Mouse (Mus musculus) layer of hippocampus, adult 9-10 months (tissue): Measurements from ENCODE around the gene St5.

Experiments
- DNase-seq: peaks from one replicate; pipeline ENCODE4 v3.0.0; 2022; ENCODE audit warnings: low spot score

Gene St5

DNA sequence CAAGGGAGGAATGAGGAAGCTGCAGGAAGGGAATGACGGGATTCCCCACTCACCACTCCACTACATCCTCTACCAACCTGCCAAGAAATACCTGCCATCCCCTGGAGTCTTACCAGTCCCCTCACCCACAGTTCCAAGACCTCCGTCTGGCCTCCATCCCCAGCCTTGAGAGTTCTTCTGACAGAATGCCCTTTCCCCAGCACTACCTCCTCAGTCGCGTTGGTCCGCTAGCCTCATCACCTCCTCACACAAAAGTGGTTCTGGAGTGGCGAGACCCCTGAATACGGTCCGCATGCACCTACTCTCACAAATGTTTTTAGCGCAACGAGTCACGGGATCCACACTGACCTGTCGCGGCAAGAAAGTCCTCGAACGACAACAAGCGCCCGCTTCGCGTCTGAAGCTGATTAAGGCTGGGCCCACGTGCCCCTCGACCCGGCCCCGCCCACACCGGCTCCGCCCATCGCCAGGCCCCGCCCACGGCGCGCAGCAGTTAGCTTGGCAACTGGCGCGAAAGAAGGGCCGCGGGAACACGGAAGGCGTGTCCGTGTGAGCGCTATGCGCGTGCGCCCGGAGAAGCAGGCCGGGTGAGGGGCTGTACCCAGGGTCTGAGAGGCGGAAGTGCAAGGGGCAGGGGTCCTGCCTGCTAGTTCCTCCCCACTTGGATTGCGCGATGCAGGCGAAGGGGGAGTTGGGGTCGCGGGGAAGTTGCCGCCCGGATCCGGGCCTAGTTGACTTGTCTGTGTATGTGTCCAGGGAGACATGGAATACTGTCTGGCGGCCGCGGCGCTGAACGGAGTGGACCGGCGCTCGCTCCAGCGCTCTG is at the start of gene St5, which contains the start of gene Akip1:
Gene St5, minus strand, starts transcription at position 416 of the 826 bp plus-strand sequence.
Gene Akip1, plus strand, starts transcription at position 501 of the 826 bp plus-strand sequence.
- DNase-seq = peak; percentile 78

DNA sequence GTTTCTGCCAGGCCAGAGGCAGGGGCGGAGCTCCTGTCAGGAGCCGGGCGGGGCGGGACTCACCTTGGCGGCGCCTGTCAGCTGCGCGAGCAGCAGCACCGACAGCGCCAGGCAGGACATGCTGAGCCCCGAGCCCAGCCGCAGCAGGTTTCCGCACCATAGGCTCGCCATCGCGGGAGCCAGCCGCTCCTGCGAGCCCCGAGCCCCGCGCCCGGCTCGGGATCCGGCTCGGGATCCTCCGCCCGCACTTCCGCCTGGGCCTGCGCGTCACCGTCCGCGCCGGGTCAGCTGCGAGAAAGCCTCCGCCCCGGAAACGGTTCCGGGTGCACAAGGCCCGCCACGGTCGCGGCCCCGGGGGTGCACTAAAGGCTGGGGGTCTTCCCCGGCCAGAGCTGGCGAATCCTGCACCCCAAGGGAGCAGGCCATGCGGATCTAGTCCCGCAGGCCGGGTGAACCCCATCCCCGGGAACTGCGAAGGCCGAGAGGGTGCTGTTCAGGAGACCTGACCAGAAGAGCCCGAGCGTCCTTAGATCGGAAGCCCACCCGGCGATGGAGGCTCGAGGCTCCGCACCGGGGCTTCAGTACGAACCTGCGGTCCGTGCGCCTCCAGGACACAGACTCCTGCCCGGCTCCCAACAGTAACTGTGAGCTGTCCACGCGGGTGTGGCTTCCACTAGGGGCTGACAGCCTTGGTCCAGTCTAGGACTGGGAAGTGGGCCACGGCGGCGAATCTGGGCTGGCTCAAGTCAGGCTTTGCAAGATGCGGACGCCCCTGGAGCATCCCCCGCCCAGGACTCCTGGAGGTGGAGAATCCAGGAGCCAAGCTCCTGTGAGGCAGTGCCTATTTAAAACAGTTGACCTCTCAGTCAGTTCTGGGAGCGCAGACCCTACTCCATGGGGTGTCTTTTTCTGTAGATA is 48.9 kb upstream of the St5 start, which contains the start of gene Tmem9b:
Gene Tmem9b, minus strand, starts transcription at position 868 of the 918 bp plus-strand sequence.
- DNase-seq = no peak

DNA sequence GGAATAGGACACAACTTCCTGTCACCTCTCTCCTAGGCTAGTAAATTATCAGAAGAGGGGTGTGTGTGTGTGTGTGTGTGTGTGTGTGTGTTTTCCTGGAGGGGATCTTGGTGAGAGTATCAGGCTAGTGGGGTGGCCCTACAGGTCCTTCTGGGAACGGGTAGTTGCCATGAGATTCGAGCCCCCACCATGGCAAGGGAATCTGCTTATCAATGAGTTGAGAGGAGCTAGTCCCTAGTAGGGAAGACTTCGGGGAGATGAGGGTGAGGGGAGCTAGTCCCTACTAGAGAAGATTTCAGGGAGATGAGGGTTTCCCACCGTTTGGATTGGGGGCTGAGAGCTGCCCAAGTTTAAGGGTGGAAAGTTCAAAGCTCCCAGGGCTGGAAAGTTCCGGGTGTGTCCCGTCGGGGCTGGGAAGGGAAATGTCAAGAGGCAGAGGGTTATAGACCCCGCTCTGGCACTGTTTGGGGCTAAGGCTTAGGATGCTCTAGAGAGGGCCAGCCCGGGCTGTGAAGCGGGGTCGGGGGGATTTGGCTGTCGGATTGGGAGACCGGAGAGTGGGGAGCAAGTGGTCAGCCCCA is 48.1 kb upstream of the St5 start:
- no peak for DNase-seq

DNA sequence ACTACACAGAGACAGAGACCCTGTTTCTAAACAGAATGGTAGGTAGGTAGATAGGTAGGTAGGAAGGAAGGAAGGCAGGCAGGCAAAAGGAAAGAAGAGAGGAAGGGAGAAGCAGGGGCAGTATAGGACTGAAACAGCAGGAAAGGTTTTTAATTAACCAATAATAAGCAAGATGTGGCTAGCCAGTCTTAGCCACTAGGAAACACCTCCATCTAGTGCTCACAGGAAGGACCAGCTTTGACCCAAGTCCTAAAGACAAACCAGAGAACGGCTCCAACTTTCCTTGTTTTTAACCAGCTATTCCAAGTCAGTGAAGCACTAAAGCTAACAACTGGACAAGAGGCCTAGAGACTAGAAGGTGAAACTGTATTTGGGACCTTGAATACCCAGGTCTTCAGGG is 44.3 kb upstream of the St5 start:
- DNase-seq = no peak

DNA sequence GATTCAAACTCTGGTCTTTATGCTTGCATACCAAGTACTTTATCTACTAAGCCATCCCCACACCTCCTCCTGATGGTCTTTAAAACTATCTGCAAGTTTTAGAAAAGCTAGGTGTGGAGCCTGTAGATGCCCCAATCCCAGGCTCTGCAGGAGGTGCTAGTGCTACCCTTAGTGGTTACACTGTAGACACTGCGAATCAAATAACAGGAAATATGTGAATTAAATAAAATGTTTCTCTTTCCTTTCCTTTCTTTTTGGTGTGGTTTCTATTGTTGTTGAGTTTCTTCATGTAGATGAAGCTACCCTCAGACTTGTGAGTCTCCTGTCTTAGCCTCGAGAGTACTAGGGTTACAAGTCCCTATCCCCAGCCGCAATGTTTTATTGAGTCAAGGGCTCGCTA is 38.3 kb upstream of the St5 start:
- DNase-seq = no peak

DNA sequence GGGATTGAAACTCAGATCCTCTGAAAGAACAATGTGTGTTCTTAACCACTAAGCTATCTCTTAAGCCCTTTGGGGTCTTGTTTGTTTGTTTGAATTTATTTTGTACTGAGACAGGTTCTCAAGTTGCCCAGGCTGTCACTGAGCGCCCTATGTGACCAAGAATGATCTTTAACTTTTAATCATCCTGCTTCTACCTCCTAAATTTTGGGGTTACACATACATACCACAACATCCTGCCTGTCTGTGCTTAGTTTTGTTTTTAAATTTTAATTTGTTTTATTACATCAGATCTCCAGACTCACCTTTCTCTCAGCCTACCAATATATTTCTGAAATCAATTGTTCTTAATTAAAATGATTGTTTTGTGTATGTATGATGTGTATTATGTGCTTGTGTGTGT is 37.7 kb upstream of the St5 start:
- no peak for DNase-seq

DNA sequence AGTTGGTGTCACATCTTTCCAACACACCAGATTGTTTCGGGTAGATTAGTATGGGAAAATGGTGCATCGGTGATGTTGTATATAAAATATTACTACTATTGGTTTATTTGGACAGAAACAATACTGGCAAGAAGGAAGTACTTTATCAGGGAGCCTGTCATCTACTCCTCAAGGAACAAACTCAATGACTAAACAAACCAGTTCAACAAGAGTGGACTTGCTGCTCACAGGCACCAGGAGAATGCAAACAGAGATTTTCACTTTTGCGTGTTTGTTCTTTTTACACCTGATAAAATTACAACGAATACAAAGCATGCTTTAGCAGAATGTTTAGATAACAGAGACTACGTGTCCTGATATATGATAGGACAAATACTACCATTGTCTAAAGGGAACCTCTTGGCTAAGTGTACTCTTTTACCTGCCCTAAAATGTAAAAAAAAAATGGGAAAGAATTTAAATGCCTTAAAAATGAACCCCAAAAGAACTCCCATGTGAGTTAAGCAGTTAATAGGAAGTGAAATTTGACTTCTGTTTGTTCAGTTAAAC is 36.5 kb upstream of the St5 start:
- no peak for DNase-seq

DNA sequence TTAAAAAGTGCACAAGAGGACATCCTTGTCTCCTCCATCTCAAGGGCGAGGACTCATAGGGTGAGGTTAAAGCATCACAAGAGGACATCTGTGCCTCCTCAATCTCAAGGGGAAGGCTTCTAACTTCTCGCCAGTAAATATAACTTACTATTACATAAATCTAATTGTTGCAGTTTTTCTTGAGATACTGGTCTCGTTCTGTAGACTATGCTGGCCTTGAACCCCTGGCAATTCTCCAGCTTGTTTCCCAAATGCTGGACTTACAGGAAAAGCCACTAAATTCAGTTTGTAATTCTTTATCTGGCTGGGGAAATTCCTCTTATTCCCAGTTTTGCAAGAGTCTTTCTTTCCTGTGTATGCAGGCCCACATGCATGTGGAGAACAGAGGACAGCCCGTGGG is 31.4 kb upstream of the St5 start:
- DNase-seq = no peak

DNA sequence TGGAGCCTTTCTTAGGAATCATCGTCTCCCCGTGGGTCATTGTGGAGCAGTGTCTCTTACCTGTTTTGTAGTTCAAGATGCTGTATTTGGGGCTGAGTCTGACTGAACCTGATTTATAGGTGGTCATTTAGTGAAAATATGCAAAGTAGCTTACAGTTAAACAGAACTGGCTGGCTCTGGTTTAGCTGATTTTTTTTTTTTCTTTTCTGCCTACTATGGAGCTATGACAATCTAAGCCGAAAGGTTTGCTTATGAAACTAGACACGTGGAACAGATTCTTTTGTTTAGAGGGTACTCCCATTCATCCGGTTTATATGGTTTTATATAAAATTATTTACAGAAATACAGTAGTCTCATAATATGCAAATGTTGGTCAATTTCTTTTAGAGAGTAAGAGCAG is 28.2 kb upstream of the St5 start, which contains the start of gene Ascl3:
Gene Ascl3, minus strand, starts transcription at position 101 of the 400 bp plus-strand sequence.
- DNase-seq = no peak

DNA sequence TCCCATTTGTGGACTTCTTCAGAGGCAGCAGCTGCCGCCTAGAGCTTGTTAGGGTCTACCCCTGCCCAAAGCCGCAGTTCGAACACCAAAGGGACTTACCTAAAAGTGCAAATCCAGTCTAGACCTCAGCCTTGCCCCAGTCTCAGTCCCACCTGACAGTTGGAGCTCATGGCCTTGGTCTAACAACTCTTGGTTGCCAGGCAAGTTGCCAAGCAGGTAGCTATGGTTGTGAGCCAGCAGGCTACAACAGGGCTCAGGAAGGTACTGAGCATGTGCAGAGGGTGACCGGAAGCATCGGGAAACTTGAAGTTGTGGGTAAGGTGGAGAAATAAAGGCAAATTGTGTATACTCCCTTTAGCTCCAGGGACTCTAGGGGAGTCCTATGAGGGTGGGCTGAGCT is 20.3 kb upstream of the St5 start, which contains the start of gene BC051019:
Gene BC051019, minus strand, starts transcription at position 154 of the 400 bp plus-strand sequence.
- no peak for DNase-seq

DNA sequence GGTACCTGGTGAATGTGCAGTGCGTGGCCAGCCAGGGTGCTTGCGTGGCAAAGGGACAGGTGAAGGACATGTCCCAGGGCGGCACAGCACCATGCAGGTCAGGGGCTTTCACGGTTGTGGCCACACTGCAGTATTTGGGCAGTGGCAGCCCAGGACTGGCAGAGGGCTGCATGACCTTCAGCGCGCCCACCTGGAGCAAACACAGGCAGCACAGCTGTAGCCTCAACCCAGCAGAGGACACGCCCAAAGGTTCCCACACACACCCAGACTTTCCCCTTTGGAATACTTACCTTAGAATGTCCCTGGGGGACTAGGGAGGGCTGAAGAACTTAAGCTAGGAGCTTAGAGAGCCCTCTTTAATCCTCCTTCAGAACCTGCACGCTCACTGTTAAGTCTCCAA is 19.7 kb upstream of the St5 start:
- DNase-seq = no peak

DNA sequence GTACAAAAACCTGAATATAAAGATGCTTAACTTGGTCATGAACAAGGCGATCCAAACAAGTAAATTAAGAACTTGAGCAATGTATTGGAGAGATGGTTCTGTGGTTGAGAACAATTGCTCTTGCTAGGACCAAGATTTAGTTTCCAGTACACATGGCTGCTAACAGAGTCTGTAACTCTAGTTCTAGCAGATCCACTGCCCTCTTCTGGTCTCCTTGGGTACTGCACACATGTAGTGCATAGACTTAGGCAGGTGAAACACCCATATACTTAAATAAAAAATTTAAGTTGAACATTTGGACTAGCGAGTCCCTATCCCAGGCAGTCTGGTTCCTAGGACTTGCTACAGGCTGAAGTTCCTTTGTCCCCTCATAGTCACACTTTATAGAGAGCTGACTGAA is 19.2 kb upstream of the St5 start:
- DNase-seq = no peak

DNA sequence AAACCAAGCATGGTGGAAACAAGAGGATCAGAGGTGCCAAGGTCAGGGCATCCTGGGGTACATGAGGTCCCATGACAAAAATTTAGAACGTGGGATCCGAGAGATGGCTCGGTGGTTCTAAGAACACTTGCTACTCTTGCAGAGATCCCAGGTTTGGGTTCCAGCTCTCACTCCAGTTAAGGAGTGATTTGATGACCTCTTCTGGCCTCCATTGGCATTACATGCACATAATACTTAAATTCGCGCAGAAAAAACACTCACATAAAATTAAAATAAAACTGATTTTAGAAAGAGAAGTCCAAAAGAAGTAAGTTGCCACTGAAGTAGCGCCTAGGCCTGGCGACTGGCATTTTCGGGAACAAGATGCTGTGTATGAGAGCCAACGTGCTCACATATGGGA is 15.9 kb upstream of the St5 start:
- DNase-seq = no peak

DNA sequence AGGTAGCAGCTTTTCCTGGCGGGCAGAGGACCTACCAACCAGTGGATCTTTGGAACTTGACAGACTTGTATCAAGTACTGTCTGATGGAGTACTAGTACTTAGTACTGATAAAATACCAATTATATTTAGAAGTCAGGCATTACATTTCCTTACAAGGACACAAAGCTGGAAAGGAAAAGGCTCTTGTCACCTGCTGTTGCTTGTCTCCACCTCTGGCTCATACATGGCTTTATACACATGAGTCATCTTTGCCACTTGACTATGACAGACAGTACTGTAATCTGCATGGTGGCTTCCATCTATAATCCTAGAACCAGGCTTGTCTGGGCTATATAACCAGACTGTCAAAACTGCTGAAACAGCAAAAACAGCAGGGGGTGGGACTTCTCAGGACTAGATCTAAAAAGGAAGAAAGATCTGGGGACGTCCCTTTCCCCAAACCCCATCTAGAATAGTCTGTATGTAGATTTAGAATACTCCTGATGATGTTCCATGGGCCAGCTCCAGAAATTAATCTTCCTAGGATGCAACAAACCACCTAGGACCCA is 10.1 kb upstream of the St5 start:
- DNase-seq = no peak

DNA sequence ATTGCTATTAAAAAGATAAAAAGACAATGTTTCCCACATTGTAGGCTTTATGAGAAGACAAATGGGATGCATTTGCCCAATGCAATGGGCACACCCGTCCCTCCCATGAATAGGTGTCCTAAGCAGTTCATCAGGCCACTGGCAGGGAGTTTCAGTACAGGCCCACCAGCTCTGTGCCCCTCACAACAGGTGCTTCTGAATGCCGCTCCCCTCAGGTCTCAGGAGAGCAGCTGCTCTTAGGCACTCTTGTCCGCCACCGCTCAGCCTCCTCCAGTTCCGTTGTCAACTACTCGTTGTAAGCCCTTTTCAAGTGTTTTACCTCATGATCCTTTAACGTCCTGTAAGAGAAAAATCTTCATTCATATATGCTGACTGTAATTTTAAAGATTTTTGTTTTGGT is 8.8 kb upstream of the St5 start:
- DNase-seq = no peak

DNA sequence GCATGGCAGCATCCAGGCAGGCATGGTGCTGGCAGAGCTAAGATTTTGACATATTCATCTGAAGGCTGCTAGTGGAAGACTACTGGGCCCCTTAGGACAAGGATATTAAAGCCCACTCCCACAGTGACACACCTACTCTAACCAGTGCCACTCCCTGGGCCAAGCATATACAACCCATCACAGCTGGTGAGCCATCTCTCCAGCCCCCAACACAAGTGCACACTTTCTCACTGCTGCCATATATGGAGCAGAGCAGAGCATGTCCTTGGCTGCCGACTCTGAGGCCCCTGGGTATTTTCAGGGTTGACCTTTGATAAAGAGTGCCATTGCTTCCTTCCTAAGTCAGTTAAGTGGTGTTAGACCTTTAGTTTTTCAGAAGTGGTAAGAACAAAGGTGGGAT is 6.7 kb upstream of the St5 start:
- no peak for DNase-seq

DNA sequence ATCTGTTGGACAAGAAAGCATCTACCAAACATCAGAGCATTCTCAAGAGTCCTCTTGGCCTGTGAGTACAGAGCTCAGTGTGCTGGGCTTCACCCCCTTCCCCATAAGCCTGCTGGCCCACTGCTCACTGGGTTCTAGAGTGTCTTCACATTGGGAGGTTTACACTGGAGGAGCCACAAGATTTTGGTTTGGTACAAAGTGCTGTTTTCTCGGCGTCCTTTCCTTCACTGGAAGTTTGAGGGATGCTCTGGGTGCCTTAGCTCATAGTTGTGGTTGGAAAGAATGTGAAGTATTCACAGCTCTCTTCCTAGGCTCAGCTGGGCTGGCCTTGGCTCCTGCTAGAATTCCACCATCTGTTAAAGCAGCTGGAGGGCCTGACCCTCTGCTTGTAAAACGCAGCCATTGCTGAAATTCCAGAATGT is 5.6 kb upstream of the St5 start:
- no peak for DNase-seq

DNA sequence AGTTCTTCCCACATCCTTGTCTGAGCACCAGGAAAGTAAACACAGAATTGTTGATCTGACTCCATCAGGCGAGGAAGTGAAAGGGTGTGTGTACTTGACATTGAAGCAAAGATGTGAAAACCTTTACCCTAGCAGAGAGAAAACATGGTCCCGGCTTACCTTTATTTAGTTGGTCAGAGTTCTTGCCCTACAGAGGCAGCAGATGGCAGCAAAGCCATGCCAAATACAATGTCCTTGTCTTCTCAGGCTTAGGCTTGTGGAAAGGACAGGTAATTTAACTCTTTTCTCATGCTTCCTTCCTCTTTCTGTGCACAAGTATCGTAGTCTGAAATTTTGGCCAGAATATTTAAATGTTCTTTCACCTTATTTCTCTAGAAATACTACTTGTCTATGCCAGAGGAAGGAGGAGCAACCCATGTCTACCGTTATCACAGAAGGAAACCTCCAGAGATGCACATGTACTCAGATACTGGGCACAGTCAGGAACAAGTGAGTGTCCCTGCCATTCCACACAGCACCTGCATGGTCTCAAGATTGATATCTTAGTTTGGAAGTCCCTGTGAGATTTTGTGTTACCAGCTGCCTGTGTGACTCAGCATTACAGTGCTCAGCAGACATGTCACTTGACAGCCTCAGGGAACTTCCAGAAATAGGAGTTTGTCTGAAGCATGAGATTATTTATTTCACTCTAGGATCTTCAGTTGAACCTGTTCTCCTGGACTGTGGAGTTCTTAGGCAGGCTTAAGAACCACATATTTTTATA is 3.8 kb upstream of the St5 start:
- no peak for DNase-seq

DNA sequence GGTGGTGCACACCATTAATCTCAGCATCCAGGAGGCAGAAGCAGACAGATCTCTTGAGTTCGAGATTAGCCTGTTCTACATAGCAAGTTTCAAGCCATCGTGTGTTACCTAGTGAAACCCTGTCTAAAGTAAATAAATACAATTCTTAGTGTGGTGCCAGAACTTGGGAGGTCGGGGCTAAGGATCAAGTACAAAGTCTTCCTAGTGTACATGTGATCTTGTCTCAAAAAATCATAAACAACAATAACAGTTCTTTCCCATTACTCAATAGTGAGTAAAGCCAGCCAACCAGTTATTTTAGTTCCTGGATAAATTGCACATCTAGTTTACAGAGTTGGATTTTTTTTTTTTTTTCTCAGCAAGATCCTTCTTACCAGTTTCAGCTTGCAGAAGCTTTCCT is 1.1 kb upstream of the St5 start:
- no peak for DNase-seq

DNA sequence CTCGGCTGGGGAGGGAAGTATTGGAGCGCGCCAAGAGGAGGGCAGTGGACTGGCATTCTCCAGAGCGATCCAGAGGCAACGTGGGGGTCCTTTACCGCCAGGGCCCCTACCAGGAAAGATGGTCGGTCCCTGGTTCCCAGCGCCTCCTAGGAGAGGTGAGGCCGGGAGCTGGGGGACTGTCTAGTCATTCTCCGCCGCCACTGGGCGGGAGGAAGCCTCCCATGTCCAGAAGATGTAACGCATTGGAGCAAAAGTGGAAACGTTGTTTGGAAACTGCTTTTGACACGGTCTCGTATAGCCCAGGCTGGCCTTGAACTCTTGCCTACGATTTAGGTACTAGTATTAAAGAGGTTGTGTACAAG is 592 bp upstream of the St5 start:
- no peak for DNase-seq

DNA sequence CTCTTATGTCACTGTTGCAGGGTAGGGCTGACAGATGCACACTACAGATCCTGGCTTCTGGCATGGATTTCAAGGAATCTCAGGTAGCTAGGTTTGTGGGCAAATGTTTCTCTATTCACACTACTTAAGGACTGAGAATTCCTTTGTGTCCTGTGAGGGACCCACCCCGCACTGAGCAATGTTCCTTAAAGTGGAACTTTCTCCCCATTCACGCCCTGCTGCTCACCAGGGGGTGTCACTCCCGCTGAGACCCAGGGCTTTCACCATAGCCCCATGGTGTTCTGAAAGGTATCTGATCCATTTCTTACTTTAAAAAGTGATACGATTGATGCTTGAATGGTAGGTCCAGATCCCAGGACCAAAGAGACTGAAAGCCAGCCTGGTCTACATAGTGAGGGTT is 684 bp downstream of the St5 start:
- no peak for DNase-seq
